ENCODE assay signal across 30 mouse cellular contexts in genomic region chr16:35903014-35903640, GRCm38 (mm10). TPM values are rescaled to one million over a fixed set of nuclear protein-coding genes. Genes with fewer than 3 reads are reported as not detected.
DNase-seq lines count a peak whose midpoint lies in the region; ATAC-seq and TF ChIP-seq lines count a peak whose summit lies in the region.
"Had no signal": no experiment of that assay in that cellular context is flagged by ENCODE, and none has a peak within 500 bp of the region (broad histone marks: within the 10 kb centered on the region; RNA-seq: fewer than 3 reads in every experiment).

No protein-coding gene starts in this region.

- no peak overlapping the region for H3K4me2 ChIP-seq in liver, postnatal 0 days (ENCODE audit: low read depth, low read length)
- H3K4me2 ChIP-seq in liver, embryonic 11.5 days: no peak overlapping the region
- no peak overlapping the region for H3K4me2 ChIP-seq in kidney, embryonic 16.5 days (replicated peaks; ENCODE audit: low read depth, low read length)
- H3K4me2 ChIP-seq: embryonic facial prominence, embryonic 13.5 days; forebrain, embryonic 13.5 days; hindbrain, embryonic 14.5 days; limb, embryonic 12.5 days; liver, embryonic 12.5 days; neural tube, embryonic 15.5 days; stomach, embryonic 15.5 days had no signal

- H3K36me3 ChIP-seq in liver, postnatal 0 days (replicated peaks; ENCODE audit: insufficient read depth, low read length): no peaks in the 10 kb centered on the region
- no peaks in the 10 kb centered on the region for H3K36me3 ChIP-seq in liver, embryonic 11.5 days (ENCODE audit: control insufficient read depth, insufficient read depth, low read length)
- H3K36me3 ChIP-seq in kidney, embryonic 16.5 days (ENCODE audit: insufficient read depth, low read length): no peaks in the 10 kb centered on the region
- H3K36me3 ChIP-seq: embryonic facial prominence, embryonic 13.5 days; heart, embryonic 10.5 days; limb, embryonic 12.5 days; liver, embryonic 12.5 days; midbrain, embryonic 10.5 days; neural tube, embryonic 15.5 days; stomach, embryonic 15.5 days had no signal

- H3K27ac ChIP-seq in liver, postnatal 0 days (ENCODE audit: low read depth): 0 out of 2 replicates have a peak overlapping the region, but pooled peaks have one; percentile 30
- no peak overlapping the region for H3K27ac ChIP-seq in liver, embryonic 11.5 days (ENCODE audit: low read depth, low read length)
- H3K27ac ChIP-seq in brown adipose tissue, adult 24 weeks (replicated peaks; ENCODE audit: low read depth, low read length): peak overlapping the region; percentile 34
- H3K27ac ChIP-seq in kidney, embryonic 16.5 days (ENCODE audit: low read length): no peak overlapping the region
- H3K27ac ChIP-seq: embryonic facial prominence, embryonic 13.5 days; forebrain, embryonic 13.5 days; heart, embryonic 10.5 days; hindbrain, embryonic 14.5 days; limb, embryonic 12.5 days; liver, embryonic 12.5 days; midbrain, embryonic 10.5 days; neural tube, embryonic 15.5 days; stomach, embryonic 15.5 days had no signal

- WGBS in liver, postnatal 0 days (ENCODE audit: insufficient replicate concordance): 66% methylated on average over 6 of the region's 6 CpGs
- 74% methylated on average over 6 of the region's 6 CpGs for WGBS in liver, embryonic 11.5 days
- 88% methylated on average over 6 of the region's 6 CpGs for WGBS in kidney, embryonic 16.5 days

- no peaks in the 10 kb centered on the region for H3K9me3 ChIP-seq in liver, postnatal 0 days (ENCODE audit: low read length)
- H3K9me3 ChIP-seq in liver, embryonic 11.5 days (ENCODE audit: control insufficient read depth, low read length): no peaks in the 10 kb centered on the region
- H3K9me3 ChIP-seq in kidney, embryonic 16.5 days (ENCODE audit: low read length): peaks cover 4% of the 10 kb centered on the region; the same call in 1 of the 2 replicates
- H3K9me3 ChIP-seq: embryonic facial prominence, embryonic 13.5 days; forebrain, embryonic 13.5 days; heart, embryonic 10.5 days; limb, embryonic 12.5 days; liver, embryonic 12.5 days; midbrain, embryonic 10.5 days; stomach, embryonic 15.5 days had no signal

- no peaks in the 10 kb centered on the region for H3K27me3 ChIP-seq in liver, postnatal 0 days (ENCODE audit: insufficient read depth, low read length)
- H3K27me3 ChIP-seq in liver, embryonic 11.5 days (replicated peaks; ENCODE audit: control insufficient read depth, insufficient read depth, low read length): no peaks in the 10 kb centered on the region
- peaks cover 2% of the 10 kb centered on the region; the same call in 1 of the 2 replicates for H3K27me3 ChIP-seq in kidney, embryonic 16.5 days (ENCODE audit: insufficient read depth, low read length)
- H3K27me3 ChIP-seq: embryonic facial prominence, embryonic 13.5 days; forebrain, embryonic 13.5 days; limb, embryonic 12.5 days; liver, embryonic 12.5 days; neural tube, embryonic 15.5 days; stomach, embryonic 15.5 days had no signal

- DNase-seq in liver, postnatal 0 days: no peak
- DNase-seq in liver, embryonic 11.5 days (ENCODE audit: low spot score): no peak
- DNase-seq in adrenal gland, postnatal 4 days (ENCODE audit: low spot score in 2 of 2): no peak
- no peak for DNase-seq in right cerebral cortex, postnatal 25 days
- no peak for DNase-seq in thymus, adult 18-20 months
- DNase-seq: adrenal gland, postnatal 14 days; cerebellum, adult 18-20 months; cerebellum, postnatal 25 days; embryo, embryonic 11 days; heart, postnatal 4 days; kidney, adult 9 months; kidney, postnatal 25 days; layer of hippocampus, postnatal 36 days; lung, adult 2 months; lung, postnatal 14 days; right cerebral cortex, postnatal 4 days had no signal

- no peak overlapping the region for H3K4me3 ChIP-seq in liver, postnatal 0 days (ENCODE audit: low read depth, low read length)
- H3K4me3 ChIP-seq in liver, embryonic 11.5 days (ENCODE audit: low read depth, low read length): no peak overlapping the region
- no peak overlapping the region for H3K4me3 ChIP-seq in brown adipose tissue, adult 24 weeks (ENCODE audit: insufficient read depth, low read depth, low read length)
- H3K4me3 ChIP-seq in kidney, embryonic 16.5 days (ENCODE audit: low read length): no peak overlapping the region
- H3K4me3 ChIP-seq: embryonic facial prominence, embryonic 13.5 days; erythroblast, embryonic 14.5 days; forebrain, embryonic 13.5 days; heart, embryonic 10.5 days; limb, embryonic 12.5 days; liver, embryonic 12.5 days; midbrain, embryonic 10.5 days; neural tube, embryonic 15.5 days; stomach, embryonic 15.5 days had no signal

- TF ChIP-seq CTCF in liver, postnatal 0 days (IDR thresholded peaks at IDR 0.05; ENCODE audit: low read depth): no peak

- no peak for ATAC-seq in liver, postnatal 0 days
- no peak for ATAC-seq in liver, embryonic 11.5 days (replicated peaks; ENCODE audit: low FRiP score)
- peak; percentile 64 for ATAC-seq in megakaryocyte progenitor cell, adult 5-6 weeks (replicated peaks; ENCODE audit: poor library complexity)
- ATAC-seq in kidney, embryonic 16.5 days (ENCODE audit: low FRiP score, low TSS enrichment): no peak
- ATAC-seq: forebrain, embryonic 13.5 days; liver, embryonic 12.5 days; midbrain, embryonic 16.5 days had no signal

- no peak overlapping the region for H3K9ac ChIP-seq in liver, postnatal 0 days (replicated peaks)
- no peak overlapping the region for H3K9ac ChIP-seq in liver, embryonic 11.5 days (ENCODE audit: low read depth, low read length)
- no peak overlapping the region for H3K9ac ChIP-seq in kidney, embryonic 16.5 days (replicated peaks; ENCODE audit: low read length)
- H3K9ac ChIP-seq: embryonic facial prominence, embryonic 13.5 days; forebrain, embryonic 13.5 days; hindbrain, embryonic 14.5 days; limb, embryonic 12.5 days; liver, embryonic 12.5 days; neural tube, embryonic 15.5 days; stomach, embryonic 15.5 days had no signal

- H3K4me1 ChIP-seq in liver, postnatal 0 days (ENCODE audit: insufficient read depth): peaks cover 4% of the 10 kb centered on the region; the same call in 1 of the 2 replicates
- no peaks in the 10 kb centered on the region; the same call in 1 of the 2 replicates for H3K4me1 ChIP-seq in liver, embryonic 11.5 days (replicated peaks; ENCODE audit: control insufficient read depth, insufficient read depth, low read length)
- H3K4me1 ChIP-seq in brown adipose tissue, adult 24 weeks (ENCODE audit: control insufficient read depth, insufficient read depth, insufficient read length, low read length): peaks cover 4% of the 10 kb centered on the region; the same call in 1 of the 2 replicates
- no peaks in the 10 kb centered on the region; the same call in 1 of the 2 replicates for H3K4me1 ChIP-seq in kidney, embryonic 16.5 days (ENCODE audit: insufficient read depth, low read length)
- H3K4me1 ChIP-seq: embryonic facial prominence, embryonic 13.5 days; forebrain, embryonic 13.5 days; heart, embryonic 10.5 days; midbrain, embryonic 10.5 days; neural tube, embryonic 15.5 days; stomach, embryonic 15.5 days had no signal

- no peak for TF ChIP-seq EP300 in liver, postnatal 0 days (IDR thresholded peaks at IDR 0.05; ENCODE audit: low read depth)

RNA-seq across cellular contexts. Expression of gene Parp14, which starts 31.8 kb away (rescaled TPM):
- polyA plus RNA-seq in liver, postnatal 0 days (2015; fragmentation: Nextera tagmentation; extraction: Ambion mirVana): 2.1 and 2.3 TPM in 2 replicates
- polyA plus RNA-seq in liver, embryonic 11.5 days (2014; fragmentation: Nextera tagmentation; extraction: Ambion mirVana): 0.70 and 1.3 TPM in 2 replicates
- polyA plus RNA-seq in brown adipose tissue, adult 24 weeks (2012; ENCODE audit: insufficient read depth, insufficient read length, missing spikeins): 4.6 and 5.4 TPM in 2 replicates
- total RNA-seq in megakaryocyte progenitor cell, adult 5-6 weeks (2015): 8.2 and 10.5 TPM in 2 replicates
- 9.4 and 14.5 TPM in 2 replicates for total RNA-seq in megakaryocyte progenitor cell, adult 5-6 weeks (2017)
- polyA plus RNA-seq in kidney, embryonic 16.5 days (2015; fragmentation: Nextera tagmentation; extraction: Ambion mirVana): 1.3 and 1.4 TPM in 2 replicates
- total RNA-seq in adrenal gland, postnatal 4 days (2021): 10 to 100 TPM; 10.8 to 11.1 TPM

RNA-seq across cellular contexts. Expression of gene Parp9, which starts 35.1 kb away (rescaled TPM):
- 21.8 and 23.4 TPM in 2 replicates for polyA plus RNA-seq in liver, postnatal 0 days (2015; fragmentation: Nextera tagmentation; extraction: Ambion mirVana)
- polyA plus RNA-seq in liver, embryonic 11.5 days (2014; fragmentation: Nextera tagmentation; extraction: Ambion mirVana): 4.1 and 5.7 TPM in 2 replicates
- polyA plus RNA-seq in brown adipose tissue, adult 24 weeks (2012; ENCODE audit: insufficient read depth, insufficient read length, missing spikeins): 11.6 and 15.7 TPM in 2 replicates
- total RNA-seq in megakaryocyte progenitor cell, adult 5-6 weeks (2015): 15.7 and 18.2 TPM in 2 replicates
- 21.7 and 27.3 TPM in 2 replicates for total RNA-seq in megakaryocyte progenitor cell, adult 5-6 weeks (2017)
- polyA plus RNA-seq in kidney, embryonic 16.5 days (2015; fragmentation: Nextera tagmentation; extraction: Ambion mirVana): 4.8 and 5.0 TPM in 2 replicates
- 10 to 100 TPM; 17.7 to 18.4 TPM for total RNA-seq in adrenal gland, postnatal 4 days (2021)

RNA-seq across cellular contexts. Expression of gene Dtx3l, which starts 35.8 kb away (rescaled TPM):
- polyA plus RNA-seq in liver, postnatal 0 days (2015; fragmentation: Nextera tagmentation; extraction: Ambion mirVana): 15.8 and 16.3 TPM in 2 replicates
- polyA plus RNA-seq in liver, embryonic 11.5 days (2014; fragmentation: Nextera tagmentation; extraction: Ambion mirVana): 3.2 and 3.8 TPM in 2 replicates
- polyA plus RNA-seq in brown adipose tissue, adult 24 weeks (2012; ENCODE audit: insufficient read depth, insufficient read length, missing spikeins): 6.1 and 6.3 TPM in 2 replicates
- total RNA-seq in megakaryocyte progenitor cell, adult 5-6 weeks (2015): 21.8 and 27.1 TPM in 2 replicates
- 38.2 and 40.0 TPM in 2 replicates for total RNA-seq in megakaryocyte progenitor cell, adult 5-6 weeks (2017)
- polyA plus RNA-seq in kidney, embryonic 16.5 days (2015; fragmentation: Nextera tagmentation; extraction: Ambion mirVana): 3.9 and 4.5 TPM in 2 replicates
- 10 to 100 TPM in 1 of 2 experiments, 1 to 10 TPM in 1; 9.4 to 12.4 TPM for total RNA-seq in adrenal gland, postnatal 4 days (2021)

Comparison
In these comparisons a context has a peak if more than half of its experiments do, and no peak if none do; other contexts are left out.
1. H3K27ac ChIP-seq: peak in liver, postnatal 0 days (single experiment) and brown adipose tissue, adult 24 weeks (single experiment); none in liver, embryonic 11.5 days (single experiment) and kidney, embryonic 16.5 days (single experiment).